Mouse (Mus musculus) midbrain, embryonic 13.5 days (tissue): Measurements from ENCODE around the gene Usp48. TPM values are rescaled to one million over a fixed set of nuclear protein-coding genes. Genes with fewer than 3 reads are reported as not detected.
A peak's percentile ranks its signal among the peaks of the same experiment; 100 is the strongest.

ENCODE experiments used
- ATAC-seq: fragments of 200-750 bp; cut with Nextera tagmentation; 2 replicates; pipeline ENCODE4 v1.8.0; 2017; ENCODE audit warnings: mild to moderate bottlenecking, moderate TSS enrichment, moderate library complexity
- H3K27ac ChIP-seq: fragments of 300-500 bp; sonication (generic); 2 replicates; pipeline ENCODE4 v1.5.1; 2015; ENCODE audit warnings: inconsistent platforms, mild to moderate bottlenecking, moderate library complexity
- H3K27me3 ChIP-seq: fragments of 300-500 bp; sonication (generic); 2 replicates; pipeline ENCODE4 v1.6.1; 2015; ENCODE audit warnings: mild to moderate bottlenecking, inconsistent platforms
- H3K36me3 ChIP-seq: fragments of 300-500 bp; sonication (generic); 2 replicates; pipeline ENCODE4 v1.6.1; 2015; ENCODE audit warnings: mild to moderate bottlenecking, inconsistent platforms
- H3K4me1 ChIP-seq: fragments of 300-500 bp; sonication (generic); replicated peaks from 2 replicates; pipeline ENCODE4 v1.6.1; 2015; ENCODE audit warnings: inconsistent platforms
- H3K4me2 ChIP-seq: fragments of 300-500 bp; sonication (generic); replicated peaks from 2 replicates; pipeline ENCODE4 v1.6.1; 2015; ENCODE audit warnings: moderate library complexity, mild to moderate bottlenecking, inconsistent platforms
- H3K4me3 ChIP-seq: fragments of 300-500 bp; sonication (generic); replicated peaks from 2 replicates; pipeline ENCODE4 v1.5.1; 2015; ENCODE audit warnings: mild to moderate bottlenecking, inconsistent platforms
- H3K9ac ChIP-seq: fragments of 300-500 bp; sonication (generic); replicated peaks from 2 replicates; pipeline ENCODE4 v1.6.1; 2015; ENCODE audit warnings: mild to moderate bottlenecking, inconsistent platforms
- H3K9me3 ChIP-seq: fragments of 300-500 bp; sonication (generic); 2 replicates; pipeline ENCODE4 v1.6.1; 2016; ENCODE audit warnings: mild to moderate bottlenecking, inconsistent platforms
- WGBS: fragments of 180-500 bp; shearing (Covaris S2); methylation state at CpG from one replicate; pipeline ENCODE4 v1.1.7; 2015; 5-methylcytosine and 5-hydroxymethylcytosine counted together
- polyA plus RNA-seq: library from polyadenylated mRNA; unstranded; fragments of >200 nt; fragmentation: Nextera tagmentation; extraction: Ambion mirVana; gene quantifications from 2 replicates; pipeline ENCODE4 v1.2.1, GENCODE M21; 2015

Gene Usp48
- polyA plus RNA-seq, 1 experiment from 2014 or later = 72.9 TPM

DNA sequence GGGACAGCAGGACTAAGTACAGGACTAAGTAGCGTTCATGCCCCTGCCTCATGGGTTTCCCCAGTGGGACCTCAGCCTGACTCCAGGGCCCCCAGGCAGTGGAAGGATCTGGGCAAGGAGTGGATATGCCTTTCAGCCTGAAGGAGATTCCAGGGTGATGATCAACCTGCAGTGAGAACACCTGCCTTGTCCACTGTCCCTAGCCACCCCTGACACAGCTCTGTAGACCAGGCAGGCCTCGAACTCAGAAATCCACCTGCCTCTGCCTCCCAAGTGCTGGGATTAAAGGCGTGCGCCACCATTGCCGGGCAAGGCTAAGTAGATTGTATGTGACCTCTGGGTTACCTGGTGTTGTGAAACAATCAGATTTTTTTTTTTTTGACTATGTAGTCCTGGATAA, 72.2 kb downstream of the Usp48 start:
- Histone ChIP-seq H3K9ac (no peak overlapping the region), H3K4me1 (peaks cover 45% of the 10 kb centered on the region), H3K4me3 (no peak overlapping the region; the same call in 1 of the 2 replicates), H3K27me3 (peaks cover 28% of the 10 kb centered on the region; the same call in 1 of the 2 replicates), H3K9me3 (no peaks in the 10 kb centered on the region), H3K36me3 (no peaks in the 10 kb centered on the region), H3K4me2 (peak overlapping the region; percentile 87), H3K27ac (no peak overlapping the region)
- no peak for ATAC-seq
- 89% methylated on average over 5 of the region's 5 CpGs for WGBS

DNA sequence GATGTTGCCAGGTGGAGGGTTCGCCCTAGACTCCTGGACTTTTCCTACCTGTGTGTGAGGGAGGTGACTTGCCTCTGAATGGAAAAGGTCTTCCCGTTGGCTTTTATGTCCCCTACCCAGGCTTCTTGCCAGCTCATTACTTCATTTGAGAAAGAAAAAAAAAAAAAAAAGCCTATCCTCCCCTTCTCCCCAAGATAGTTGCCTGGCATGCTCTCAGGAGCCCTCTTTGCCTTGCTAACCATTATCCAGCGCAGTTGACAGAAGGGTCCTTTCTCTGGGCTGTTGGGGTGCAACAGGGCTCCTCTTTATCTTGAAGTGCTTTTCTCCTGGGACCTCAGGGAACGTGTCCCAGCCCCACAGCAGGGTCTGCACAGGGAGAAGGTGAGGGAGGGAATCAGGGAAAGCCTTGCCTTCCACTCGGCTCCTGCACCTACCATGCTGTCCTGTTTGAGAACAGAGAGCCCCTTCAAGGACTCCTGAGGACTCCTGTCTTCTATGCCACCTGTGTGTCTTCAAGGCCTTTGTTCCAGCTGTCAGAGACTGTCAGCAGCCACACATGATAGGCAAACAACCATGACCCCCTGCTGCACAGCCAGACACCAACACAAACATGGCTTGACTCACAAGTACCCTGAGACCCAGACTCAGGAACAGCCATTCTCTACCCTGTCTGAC, 72.9 kb downstream of the Usp48 start:
- WGBS = 59% methylated on average over 5 of the region's 5 CpGs
- Histone ChIP-seq H3K9me3 (no peaks in the 10 kb centered on the region), H3K4me3 (no peak overlapping the region), H3K27ac (no peak overlapping the region), H3K9ac (no peak overlapping the region), H3K36me3 (no peaks in the 10 kb centered on the region), H3K4me2 (no peak overlapping the region), H3K4me1 (peaks cover 41% of the 10 kb centered on the region), H3K27me3 (peaks cover 28% of the 10 kb centered on the region; the same call in 1 of the 2 replicates)
- no peak for ATAC-seq

DNA sequence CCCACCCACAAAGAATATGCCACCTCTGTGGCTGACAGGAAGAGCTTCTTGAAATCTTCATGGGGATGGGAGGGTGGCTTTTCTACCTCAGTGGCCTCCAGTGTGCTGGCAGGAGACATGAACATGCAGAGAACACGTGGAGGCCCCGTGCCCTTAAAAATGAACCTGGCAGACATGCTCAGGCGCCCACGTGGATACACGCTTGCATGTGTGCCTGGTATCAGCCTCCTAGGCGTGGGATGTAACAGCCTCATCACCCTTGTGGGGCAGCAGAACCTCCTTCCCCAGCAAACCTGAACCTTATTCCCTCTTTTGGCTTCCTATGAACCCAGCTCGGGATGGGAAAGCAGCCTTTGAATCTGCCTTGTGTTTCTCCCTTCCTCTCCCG, 73.4 kb downstream of the Usp48 start:
- H3K4me1 ChIP-seq = peaks cover 36% of the 10 kb centered on the region
- WGBS = 70% methylated on average over 8 of the region's 8 CpGs
- ATAC-seq = no peak
- peaks cover 28% of the 10 kb centered on the region; the same call in 1 of the 2 replicates for H3K27me3 ChIP-seq
- H3K27ac ChIP-seq = no peak overlapping the region; the same call in 1 of the 2 replicates
- H3K9me3 ChIP-seq = no peaks in the 10 kb centered on the region
- no peak overlapping the region for H3K4me2 ChIP-seq
- no peak overlapping the region for H3K4me3 ChIP-seq
- peak overlapping the region; percentile 11; the same call in 1 of the 2 replicates for H3K9ac ChIP-seq
- no peaks in the 10 kb centered on the region for H3K36me3 ChIP-seq

DNA sequence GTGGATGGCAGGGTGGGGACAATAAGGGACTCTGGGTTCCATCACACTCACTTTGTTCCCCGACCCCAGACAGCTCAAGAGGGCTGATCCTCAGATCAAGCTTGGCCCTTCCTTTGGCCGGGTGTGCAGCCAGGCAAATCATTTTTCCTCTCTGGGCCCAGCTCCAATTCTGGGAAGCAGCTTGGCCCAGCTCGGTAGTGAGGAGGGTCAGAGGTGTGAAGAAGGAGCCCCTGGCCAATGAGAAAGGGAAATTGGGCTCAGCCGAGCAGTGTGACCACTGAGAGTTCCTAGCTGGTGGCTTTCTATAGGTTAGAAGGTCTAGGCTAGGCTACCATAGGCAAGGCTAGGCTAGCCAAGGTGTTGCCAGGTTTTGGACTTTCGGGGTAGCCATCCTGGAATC, 74.2 kb downstream of the Usp48 start:
- Histone ChIP-seq H3K27me3 (peaks cover 28% of the 10 kb centered on the region; the same call in 1 of the 2 replicates), H3K36me3 (no peaks in the 10 kb centered on the region), H3K9me3 (no peaks in the 10 kb centered on the region), H3K9ac (no peak overlapping the region), H3K4me1 (peaks cover 35% of the 10 kb centered on the region), H3K4me3 (no peak overlapping the region), H3K27ac (no peak overlapping the region), H3K4me2 (no peak overlapping the region)
- ATAC-seq = no peak
- 50% methylated on average over 5 of the region's 5 CpGs for WGBS

DNA sequence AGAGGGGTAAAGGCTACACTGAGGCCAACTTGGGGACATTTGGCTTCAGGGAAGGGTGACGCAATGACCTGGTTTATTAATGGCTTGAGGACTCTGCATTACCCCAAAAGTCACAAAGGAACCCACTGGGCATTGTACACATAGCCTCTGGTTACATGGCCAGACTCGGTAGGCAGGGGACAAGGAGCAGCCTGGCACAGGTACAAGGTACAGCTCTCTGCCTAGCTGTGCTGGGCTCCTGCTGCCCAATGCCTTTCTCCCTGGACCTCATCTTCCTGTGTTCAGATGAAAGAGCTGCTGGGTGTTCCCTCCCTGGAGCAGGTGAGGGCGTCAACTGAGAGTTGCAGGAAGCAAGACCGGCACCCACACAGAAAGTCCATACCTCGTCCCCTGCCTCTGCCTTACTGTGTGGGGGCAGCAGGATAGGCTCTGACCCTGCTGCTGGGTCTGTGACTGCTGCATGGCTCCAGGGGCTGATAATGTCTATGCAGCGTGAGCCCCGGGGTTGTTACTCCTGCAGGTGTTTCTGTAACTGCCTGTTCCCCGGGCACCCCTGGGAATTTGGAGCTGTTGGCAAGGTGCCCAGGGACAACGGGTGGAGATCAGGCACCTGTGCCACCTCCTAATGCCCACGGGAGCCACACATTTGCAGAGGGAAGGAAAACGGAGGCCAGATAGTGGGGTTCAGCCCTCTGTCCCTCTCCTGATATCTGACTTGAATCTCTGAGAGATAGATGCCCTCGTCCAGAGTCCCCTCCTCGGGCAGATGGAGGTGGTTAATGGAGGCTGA, 78.4 kb downstream of the Usp48 start:
- 79% methylated on average over 13 of the region's 13 CpGs for WGBS
- Histone ChIP-seq H3K9me3 (no peaks in the 10 kb centered on the region), H3K36me3 (no peaks in the 10 kb centered on the region), H3K4me3 (no peak overlapping the region), H3K4me2 (no peak overlapping the region), H3K27me3 (peaks cover 5% of the 10 kb centered on the region), H3K9ac (no peak overlapping the region), H3K27ac (no peak overlapping the region), H3K4me1 (peaks cover 18% of the 10 kb centered on the region)
- ATAC-seq = no peak

DNA sequence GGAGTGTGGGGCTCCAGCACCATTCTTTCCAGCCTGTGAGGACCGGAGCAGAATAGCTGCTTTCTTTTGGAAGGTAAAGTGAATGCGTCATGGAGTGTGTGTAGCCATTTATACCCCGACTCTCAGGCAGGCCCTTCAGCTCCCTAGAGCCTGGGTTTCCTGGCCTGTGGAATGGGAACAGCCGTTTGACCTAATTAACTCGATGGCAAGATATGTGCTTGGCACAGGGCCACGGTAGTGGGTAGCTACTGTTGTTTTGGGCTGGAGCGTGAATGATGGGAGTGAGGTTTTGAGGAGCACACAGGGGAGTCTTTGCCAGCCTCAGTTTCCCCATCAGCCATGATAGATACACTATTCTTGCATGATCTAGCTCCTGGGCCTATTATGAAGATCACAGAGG, 82.0 kb downstream of the Usp48 start:
- H3K4me3 ChIP-seq = no peak overlapping the region
- H3K4me2 ChIP-seq = no peak overlapping the region
- H3K9me3 ChIP-seq = no peaks in the 10 kb centered on the region
- H3K36me3 ChIP-seq = no peaks in the 10 kb centered on the region
- peaks cover 23% of the 10 kb centered on the region for H3K27me3 ChIP-seq
- WGBS = 61% methylated on average over 7 of the region's 7 CpGs
- ATAC-seq = no peak
- H3K4me1 ChIP-seq = peaks cover 14% of the 10 kb centered on the region
- H3K9ac ChIP-seq = no peak overlapping the region
- H3K27ac ChIP-seq = no peak overlapping the region

DNA sequence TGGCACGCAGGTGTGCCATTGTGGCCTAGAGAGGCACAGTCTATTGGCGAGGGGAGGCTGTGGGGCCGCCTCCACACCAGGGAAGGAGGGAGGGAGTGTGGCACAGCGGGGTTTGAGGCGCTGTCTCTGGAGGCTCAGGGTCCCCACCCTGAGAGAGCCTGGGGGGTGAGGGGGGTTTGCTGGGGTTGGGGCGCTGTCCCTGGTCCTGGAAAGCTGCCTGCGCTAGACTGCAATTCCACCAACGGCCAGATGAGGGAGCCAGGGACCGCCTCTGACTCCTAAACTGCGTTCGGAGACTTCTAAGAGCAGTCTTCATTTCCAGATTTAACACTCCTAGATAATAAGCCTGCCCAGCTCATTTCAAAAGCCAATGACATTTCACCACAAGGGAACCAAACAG, 82.5 kb downstream of the Usp48 start:
- Histone ChIP-seq H3K27ac (no peak overlapping the region), H3K27me3 (peaks cover 27% of the 10 kb centered on the region), H3K9ac (no peak overlapping the region), H3K4me1 (peaks cover 18% of the 10 kb centered on the region), H3K4me2 (0 out of 2 replicates have a peak overlapping the region, but pooled peaks have one; percentile 13), H3K36me3 (no peaks in the 10 kb centered on the region), H3K9me3 (no peaks in the 10 kb centered on the region), H3K4me3 (no peak overlapping the region)
- ATAC-seq = peak; percentile 21; the same call in 1 of the 2 replicates
- WGBS = 10% methylated on average over 11 of the region's 11 CpGs

DNA sequence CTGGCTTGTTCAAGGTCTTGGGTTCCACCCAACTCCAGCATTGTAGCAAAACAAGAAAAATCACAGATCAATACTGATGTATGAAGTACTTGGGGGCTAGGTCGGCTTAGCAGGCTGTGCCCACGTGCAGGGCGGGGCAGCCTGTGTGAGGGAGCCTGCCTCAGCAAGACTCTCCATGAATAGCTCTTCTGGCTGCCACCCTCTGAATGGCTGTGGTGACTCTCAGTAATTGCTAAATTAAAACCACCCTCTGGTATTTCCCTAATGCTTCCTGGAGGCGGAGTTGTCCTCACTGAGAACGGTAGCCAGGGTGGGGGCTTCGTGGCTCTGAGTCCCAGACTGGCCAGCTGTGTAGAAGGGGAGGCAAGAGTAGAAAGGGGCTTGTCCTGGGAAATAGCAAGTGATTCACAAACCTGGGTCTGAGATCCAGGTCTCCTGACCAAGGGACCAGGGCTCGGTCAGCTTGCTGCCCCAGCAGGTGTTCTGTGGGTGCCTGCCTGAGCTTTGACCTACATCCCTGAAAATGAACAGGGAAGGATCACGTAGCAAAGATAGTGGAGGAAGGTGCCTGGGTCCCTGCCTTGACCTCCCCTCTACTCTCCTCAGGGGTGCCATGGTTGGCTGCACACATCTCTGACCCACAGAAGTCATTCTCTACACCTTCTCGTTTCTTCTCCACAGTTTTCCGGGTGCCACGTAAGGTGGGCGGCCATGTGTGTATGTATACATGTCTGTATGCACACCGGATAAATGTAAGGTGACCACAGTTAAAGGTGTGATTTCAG, 83.3 kb downstream of the Usp48 start:
- Histone ChIP-seq H3K36me3 (no peaks in the 10 kb centered on the region), H3K9me3 (no peaks in the 10 kb centered on the region), H3K4me2 (no peak overlapping the region), H3K9ac (no peak overlapping the region), H3K4me3 (no peak overlapping the region), H3K27me3 (peaks cover 31% of the 10 kb centered on the region), H3K4me1 (peaks cover 27% of the 10 kb centered on the region), H3K27ac (no peak overlapping the region)
- no peak for ATAC-seq
- 66% methylated on average over 13 of the region's 13 CpGs for WGBS

DNA sequence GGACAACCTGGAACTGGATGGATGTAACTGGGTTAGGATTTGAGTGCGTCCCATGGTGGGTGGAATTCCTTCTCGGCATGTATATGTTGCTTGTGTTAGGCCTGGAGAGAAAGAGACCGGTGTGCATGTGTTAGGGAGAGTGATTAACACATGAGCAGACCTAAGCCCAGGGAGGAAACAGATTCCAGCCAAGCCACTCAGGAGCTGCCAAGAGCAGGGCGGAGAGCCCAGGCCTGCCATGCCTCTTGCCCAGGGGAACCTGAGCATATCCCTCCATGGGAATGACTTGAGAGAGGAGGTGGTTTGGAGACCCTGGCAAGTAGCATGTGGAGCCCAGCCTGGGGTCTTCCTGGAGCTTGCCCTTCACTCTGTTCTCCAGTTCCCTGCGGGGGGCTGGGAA, 84.4 kb downstream of the Usp48 start:
- Histone ChIP-seq H3K27me3 (peaks cover 40% of the 10 kb centered on the region), H3K9me3 (no peaks in the 10 kb centered on the region), H3K4me1 (peaks cover 33% of the 10 kb centered on the region), H3K9ac (no peak overlapping the region), H3K4me3 (no peak overlapping the region), H3K4me2 (no peak overlapping the region), H3K27ac (no peak overlapping the region), H3K36me3 (no peaks in the 10 kb centered on the region)
- 91% methylated on average over 5 of the region's 5 CpGs for whole genome bisulfite sequencing
- no peak for ATAC-seq

DNA sequence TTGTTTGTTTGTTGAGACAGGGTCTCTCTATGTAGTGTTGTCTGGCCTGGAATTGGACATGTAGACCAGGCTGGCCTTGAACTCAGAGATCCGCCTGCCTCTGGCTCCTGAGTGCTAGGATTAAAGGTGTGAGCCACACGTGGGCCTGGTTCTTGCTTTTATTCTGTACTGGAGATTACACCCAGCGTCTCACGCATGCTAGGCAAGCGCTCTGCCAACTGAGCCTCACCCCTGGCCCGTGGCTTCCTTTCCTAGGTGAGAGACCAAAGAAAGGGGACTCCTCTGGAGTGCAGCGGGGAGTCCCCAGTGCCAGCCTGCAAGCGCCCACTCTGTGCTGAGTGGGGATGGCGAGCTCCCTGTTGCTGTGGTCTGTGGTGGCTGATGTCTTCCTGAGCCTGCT, 85.0 kb downstream of the Usp48 start:
- Histone ChIP-seq H3K4me1 (peaks cover 33% of the 10 kb centered on the region), H3K27me3 (peaks cover 47% of the 10 kb centered on the region), H3K4me2 (no peak overlapping the region), H3K36me3 (no peaks in the 10 kb centered on the region), H3K4me3 (no peak overlapping the region), H3K9me3 (no peaks in the 10 kb centered on the region), H3K27ac (no peak overlapping the region), H3K9ac (no peak overlapping the region)
- ATAC-seq = no peak
- WGBS = 81% methylated on average over 9 of the region's 9 CpGs

DNA sequence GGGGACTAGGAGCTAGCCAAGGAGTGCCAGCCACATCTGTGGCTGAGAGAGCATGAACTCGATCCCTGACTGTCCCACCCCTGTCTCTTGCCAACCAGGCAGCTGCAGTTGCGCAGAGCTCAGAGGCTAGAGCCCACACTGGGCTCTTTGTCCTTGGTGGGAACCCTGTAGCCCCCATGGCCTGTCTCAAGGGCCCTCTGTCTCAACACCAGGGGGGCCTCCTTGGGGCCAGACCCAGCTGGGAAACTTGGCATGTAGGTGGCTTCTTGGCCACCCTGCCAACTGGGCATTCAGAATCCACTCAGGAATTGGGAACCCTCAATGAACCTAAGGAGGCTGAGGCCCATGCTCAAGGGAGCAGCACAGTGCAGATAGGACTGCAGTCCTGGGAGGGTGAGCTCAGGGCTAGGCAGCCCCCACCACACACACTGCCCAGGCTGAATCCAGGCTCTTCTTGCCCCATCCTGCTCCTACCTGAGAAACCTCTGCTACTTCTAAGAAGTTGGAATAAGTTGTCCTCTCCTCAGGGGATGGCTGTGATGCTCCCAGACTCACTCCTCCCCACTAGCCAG, 86.5 kb downstream of the Usp48 start:
- Histone ChIP-seq H3K36me3 (no peaks in the 10 kb centered on the region), H3K4me2 (no peak overlapping the region), H3K27ac (peak overlapping the region; percentile 21; the same call in 1 of the 2 replicates), H3K9me3 (no peaks in the 10 kb centered on the region), H3K9ac (no peak overlapping the region), H3K27me3 (peaks cover 53% of the 10 kb centered on the region), H3K4me1 (peaks cover 29% of the 10 kb centered on the region), H3K4me3 (no peak overlapping the region)
- 86% methylated on average over 2 of the region's 2 CpGs for WGBS
- ATAC-seq = no peak
